Mouse (Mus musculus): ENCODE data around the gene Mdga1. TPM values are rescaled to one million over a fixed set of nuclear protein-coding genes. Genes with fewer than 3 reads are reported as not detected.

Mdga1 gene
- 10 to 100 TPM; 39.4 to 42.1 TPM for total RNA-seq (2021)
- long read RNA-seq, experiment 1, full-length matches to known transcripts: 3 of 5 reads
- long read RNA-seq, experiment 1, partial matches to known transcripts: 1 of 5 reads
- long read RNA-seq, experiment 1, other reads (novel, unspliced or antisense): 1 of 5 reads
- long read RNA-seq, experiment 2, full-length matches to known transcripts: 2 of 17 reads
- long read RNA-seq, experiment 2, partial matches to known transcripts: 4 of 17 reads
- long read RNA-seq, experiment 2, other reads (novel, unspliced or antisense): 11 of 17 reads

- no peak for DNase-seq (ENCODE audit: low spot score in 2 of 2)
- intact Hi-C loops (cut with DNase I): loop anchor here (10.0 kb wide), 2 partner anchors 225 to 485 kb away; no protein-coding TSS in a partner anchor
These were observed at the start of gene Mdga1 for GRCm38 (mm10) chr17:29970037-29970555. Gene Mdga1, minus strand, starts transcription at chr17:29970087.

- intact Hi-C loops (cut with DNase I): no loop called here
- no peak for DNase-seq (ENCODE audit: low spot score in 2 of 2)
These were observed 49.2 kb upstream of the Mdga1 start for GRCm38 (mm10) chr17:30018927-30019610.

DNA sequence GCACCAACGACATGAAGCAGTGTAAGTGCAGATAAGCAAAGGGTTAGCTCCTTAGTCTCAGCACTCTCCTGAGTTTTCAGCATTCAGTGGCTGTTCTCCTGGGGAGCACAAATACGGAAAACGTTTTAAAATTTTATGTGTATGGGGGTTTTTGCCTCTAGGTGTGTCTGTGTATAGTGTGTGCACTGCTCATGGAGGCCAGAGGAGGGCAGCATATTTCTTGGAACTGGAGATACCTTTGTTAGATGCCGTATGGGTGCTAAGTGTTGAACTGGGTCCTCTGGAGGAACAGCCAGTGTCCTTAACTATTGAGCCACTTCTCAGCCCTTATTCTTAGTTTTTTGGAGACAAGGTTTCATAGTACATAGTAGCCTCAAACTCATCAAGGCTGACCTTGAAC, 44.8 kb upstream of the Mdga1 start:
- intact Hi-C loops (cut with DNase I): no loop called here
- no peak for DNase-seq (ENCODE audit: low spot score in 2 of 2)

DNA sequence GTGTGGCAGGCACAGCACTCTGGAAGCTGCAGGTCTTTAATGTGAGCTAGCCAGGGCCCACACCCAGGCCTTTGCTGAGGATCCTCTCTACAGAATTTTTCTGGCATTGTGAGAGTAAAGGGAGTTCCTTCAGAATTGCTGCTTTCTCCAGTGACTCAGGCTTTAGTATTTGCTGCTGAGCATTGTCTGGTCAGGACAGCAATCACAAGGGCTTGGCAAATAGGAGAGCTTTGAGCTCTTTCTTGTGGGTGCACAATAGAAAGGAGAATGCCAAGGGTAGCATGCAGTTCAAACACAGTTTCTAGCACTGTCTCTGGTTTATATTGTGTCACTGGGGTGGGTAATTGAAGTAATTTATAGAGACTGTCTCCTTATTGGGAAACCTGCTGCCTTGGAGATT, 38.5 kb upstream of the Mdga1 start:
- no peak for DNase-seq (ENCODE audit: low spot score in 2 of 2)
- intact Hi-C loops (cut with DNase I): no loop called here

DNA sequence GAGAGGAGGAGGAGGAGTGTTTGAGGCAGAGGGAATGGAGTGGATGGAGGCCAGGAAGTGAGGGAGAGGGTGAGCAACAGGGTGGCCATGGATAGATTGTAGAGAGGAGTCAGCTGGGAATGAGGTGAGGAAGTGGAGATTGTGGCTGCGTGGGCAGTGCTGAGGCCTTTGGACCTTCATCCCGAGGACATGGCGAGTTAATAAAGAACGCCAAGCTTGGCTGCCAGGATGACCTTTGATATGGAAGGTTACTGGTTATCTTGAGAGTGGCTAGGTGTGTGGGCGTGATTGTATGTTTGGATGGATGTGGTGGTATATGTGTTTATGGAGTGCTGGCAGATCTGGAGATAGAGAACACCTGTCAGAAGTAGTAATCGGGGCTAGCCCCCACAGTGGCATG, 38.0 kb upstream of the Mdga1 start:
- intact Hi-C loops (cut with DNase I): no loop called here
- no peak for DNase-seq (ENCODE audit: low spot score in 2 of 2)

DNA sequence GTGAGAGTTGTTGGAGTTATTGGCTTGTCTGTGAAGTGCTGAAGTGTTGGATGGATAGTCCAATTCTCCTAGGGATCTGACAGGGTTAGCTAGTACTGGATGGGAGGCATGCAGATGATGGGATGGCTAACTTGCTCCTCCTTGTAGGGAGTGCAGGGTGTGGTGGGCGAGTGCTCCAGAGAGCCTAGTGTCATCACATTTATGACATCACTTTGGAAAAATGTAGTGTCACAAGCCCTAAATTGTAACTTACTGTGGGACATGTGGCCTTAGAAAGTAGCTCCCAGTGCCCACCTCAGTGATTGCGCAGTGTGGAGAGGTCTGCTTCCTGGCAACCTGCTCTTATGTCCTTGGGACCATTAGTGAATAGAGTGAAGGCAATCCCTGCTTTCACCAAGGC, 37.0 kb upstream of the Mdga1 start:
- intact Hi-C loops (cut with DNase I): no loop called here
- no peak for DNase-seq (ENCODE audit: low spot score in 2 of 2)

GRCm38 (mm10) chr17:30005451-30005941, 35.6 kb upstream of the Mdga1 start:
- intact Hi-C loops (cut with DNase I): no loop called here
- no peak for DNase-seq (ENCODE audit: low spot score in 2 of 2)

DNA sequence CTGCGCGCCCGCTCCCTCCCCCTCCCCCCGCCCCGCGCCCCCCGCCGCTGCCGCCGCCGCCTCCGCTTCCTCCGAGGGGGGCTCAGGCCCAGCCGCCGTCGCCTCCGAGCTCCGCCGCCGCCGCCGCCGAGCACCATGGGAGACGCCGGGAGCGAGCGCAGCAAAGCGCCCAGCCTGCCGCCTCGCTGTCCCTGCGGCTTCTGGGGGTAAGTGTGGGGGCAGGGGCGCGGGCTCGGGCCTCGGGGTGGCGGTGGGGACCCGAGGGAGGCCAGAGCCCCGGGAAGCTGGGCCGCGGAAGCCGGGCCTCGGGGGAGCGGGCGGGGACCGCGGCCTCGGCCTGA, 35.2 kb upstream of the Mdga1 start:
- no peak for DNase-seq (ENCODE audit: low spot score in 2 of 2)
- intact Hi-C loops (cut with DNase I): no loop called here

DNA sequence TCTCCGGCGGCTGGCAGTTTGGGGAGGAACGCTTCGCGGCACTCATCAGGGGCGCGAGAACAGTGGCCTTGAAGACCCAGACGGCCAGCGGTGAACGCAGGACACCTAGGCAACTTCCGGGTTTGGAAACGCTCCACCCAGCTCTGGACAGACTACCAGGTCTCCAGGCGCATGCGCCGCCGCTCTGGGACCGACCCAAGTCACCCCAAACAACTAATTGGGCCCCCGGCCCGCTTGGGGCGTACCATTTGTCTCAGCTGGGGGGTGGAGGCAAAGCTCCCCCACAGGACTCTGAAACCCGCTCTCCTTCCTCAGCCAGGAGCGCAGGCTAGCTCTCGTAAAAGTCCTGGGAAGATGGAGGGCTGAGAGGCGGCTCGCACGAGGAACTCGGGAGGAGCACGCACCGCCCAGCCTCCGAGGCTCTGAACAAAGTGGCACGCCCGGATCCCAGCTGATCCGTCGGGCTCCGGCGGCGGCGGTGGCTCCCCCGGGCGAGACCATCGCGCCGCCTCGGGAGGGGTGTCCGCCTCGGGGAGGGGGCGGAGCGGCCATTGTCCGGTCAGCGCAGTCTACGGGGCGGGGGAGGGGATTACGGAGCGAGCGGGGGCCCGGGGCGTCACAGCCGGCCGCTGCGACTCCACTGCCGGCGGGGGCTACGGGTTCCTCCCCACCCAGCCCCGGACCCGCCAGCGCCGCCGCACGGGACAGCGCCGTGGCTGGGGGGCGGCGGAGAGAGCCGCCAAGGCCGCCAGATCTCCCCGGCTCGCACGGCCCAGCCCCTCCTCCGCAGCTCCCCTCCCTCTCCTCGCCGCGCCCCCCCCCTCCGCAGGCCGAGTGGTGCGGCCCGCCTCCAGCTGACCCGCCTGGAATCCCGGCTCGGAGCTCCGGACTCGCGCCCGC, 34.6 kb upstream of the Mdga1 start, which contains the start of gene Zfand3:
Zfand3 (plus strand) TSS at position 531 of the 900 bp plus-strand sequence.
- intact Hi-C loops (cut with DNase I): no loop called here
- peak; percentile 88 for DNase-seq (ENCODE audit: low spot score in 2 of 2)

- no peak for DNase-seq (ENCODE audit: low spot score in 2 of 2)
- intact Hi-C loops (cut with DNase I): no loop called here
These were observed 28.8 kb upstream of the Mdga1 start for GRCm38 (mm10) chr17:29998566-29999295.

GRCm38 (mm10) chr17:29997726-29998125, 27.8 kb upstream of the Mdga1 start:
- DNase-seq (ENCODE audit: low spot score in 2 of 2): peak in 1 of 2 experiments; percentile 39
- intact Hi-C loops (cut with DNase I): no loop called here

- intact Hi-C loops (cut with DNase I): no loop called here
- no peak for DNase-seq (ENCODE audit: low spot score in 2 of 2)
These were observed 26.1 kb upstream of the Mdga1 start for GRCm38 (mm10) chr17:29995986-29996385.

DNA sequence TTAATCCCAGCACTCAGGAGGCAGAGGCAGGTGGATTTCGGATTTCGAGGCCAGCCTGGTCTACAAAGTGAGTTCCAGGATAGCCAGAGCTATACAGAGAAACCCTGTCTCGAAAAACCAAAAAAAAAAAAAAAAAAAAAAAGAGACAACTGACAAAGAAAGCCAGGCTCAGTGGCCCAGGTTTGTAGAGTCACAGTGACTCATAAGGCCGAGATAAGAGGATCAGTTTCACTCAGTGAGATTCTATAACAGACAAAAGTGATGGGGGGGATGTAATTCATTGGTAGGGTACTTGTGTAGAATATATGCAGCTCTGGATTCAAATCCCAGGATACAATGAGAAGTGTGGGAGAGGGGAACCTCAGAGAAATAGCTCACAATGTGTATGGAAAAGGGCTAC, 24.6 kb upstream of the Mdga1 start:
- no peak for DNase-seq (ENCODE audit: low spot score in 2 of 2)
- intact Hi-C loops (cut with DNase I): no loop called here

GRCm38 (mm10) chr17:29994011-29994410, 24.1 kb upstream of the Mdga1 start:
- intact Hi-C loops (cut with DNase I): no loop called here
- DNase-seq (ENCODE audit: low spot score in 2 of 2): no peak

GRCm38 (mm10) chr17:29993488-29993887, 23.6 kb upstream of the Mdga1 start:
- peak; percentile 66 to 75 for DNase-seq (ENCODE audit: low spot score in 2 of 2)
- intact Hi-C loops (cut with DNase I): no loop called here

DNA sequence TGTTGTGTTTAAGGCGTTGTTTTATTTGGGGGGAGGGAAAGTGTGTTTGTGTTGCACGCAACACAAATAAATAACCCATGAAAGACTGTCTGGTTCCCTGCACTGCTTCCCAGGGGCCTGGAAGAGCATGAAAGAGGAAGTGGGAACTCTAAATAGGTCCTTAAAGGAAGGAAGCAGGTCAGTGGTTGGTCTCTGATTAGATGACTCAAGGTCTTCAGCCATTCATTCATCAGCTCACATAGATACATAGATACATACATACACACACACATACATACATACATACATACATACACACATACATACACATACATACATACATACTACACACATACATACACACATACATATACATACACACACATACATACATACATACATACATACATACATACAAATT, 21.0 kb upstream of the Mdga1 start:
- intact Hi-C loops (cut with DNase I): no loop called here
- no peak for DNase-seq (ENCODE audit: low spot score in 2 of 2)

DNA sequence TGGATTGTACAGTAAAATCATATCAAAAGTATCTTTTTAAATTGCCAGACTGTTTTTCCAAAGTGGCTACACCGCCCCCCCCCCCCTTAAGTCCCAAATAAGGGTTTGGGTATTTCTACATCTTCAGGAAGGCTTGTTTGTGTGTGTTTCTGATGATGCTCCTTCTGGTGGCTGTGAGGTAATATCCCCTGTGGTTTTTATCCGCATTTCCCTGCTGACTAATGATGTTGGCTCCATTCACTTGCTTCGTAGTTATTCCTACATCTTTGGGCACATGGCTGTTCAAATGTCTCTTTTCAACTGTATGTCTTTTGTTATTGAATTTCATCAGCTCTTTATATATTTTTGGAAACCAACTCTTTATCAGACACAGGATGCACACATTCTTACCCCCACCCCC, 20.2 kb upstream of the Mdga1 start:
- intact Hi-C loops (cut with DNase I): no loop called here
- no peak for DNase-seq (ENCODE audit: low spot score in 2 of 2)

- intact Hi-C loops (cut with DNase I): no loop called here
- no peak for DNase-seq (ENCODE audit: low spot score in 2 of 2)
These were observed 19.8 kb upstream of the Mdga1 start for GRCm38 (mm10) chr17:29989653-29990052.

DNA sequence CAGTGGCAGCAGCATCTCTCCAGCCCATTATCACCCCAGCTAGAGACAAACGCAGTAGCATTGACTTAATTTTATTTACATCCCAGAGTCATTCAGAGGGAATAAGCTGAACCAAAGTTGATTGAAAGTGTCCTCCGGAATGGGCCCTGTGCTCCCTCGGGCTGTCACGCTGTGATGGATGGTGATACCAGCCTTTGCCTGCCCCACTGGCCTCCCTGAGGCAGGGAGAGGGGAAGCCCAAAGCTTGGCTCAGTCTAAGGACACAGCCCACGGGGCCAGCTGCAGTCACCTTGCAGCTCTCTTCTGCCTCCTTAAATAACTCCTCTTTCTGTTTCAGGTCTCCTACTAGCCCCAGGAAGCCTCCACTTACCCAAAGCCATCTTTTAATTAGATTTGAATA, 18.3 kb upstream of the Mdga1 start:
- intact Hi-C loops (cut with DNase I): no loop called here
- DNase-seq (ENCODE audit: low spot score in 2 of 2): no peak
